Mouse (Mus musculus) liver, embryonic 14.5 days (tissue): ENCODE measurements at regions not wholly inside any gene's neighbourhood (a gene's known extent, or its start where the extent isn't known, plus 50 kb on each side); places are given as distances from the start of the nearest gene placed in this dataset.
A peak's percentile ranks its signal among the peaks of the same experiment; 100 is the strongest.

Experiments used
- ATAC-seq: fragments of 200-750 bp; cut with Nextera tagmentation; 2 replicates; pipeline ENCODE4 v1.8.0; 2017; ENCODE audit warnings: moderate number of reproducible peaks, mild to moderate bottlenecking, moderate library complexity; ENCODE audit not compliant: insufficient read depth
- DNase-seq, 3 experiments: peaks; one replicate each; pipeline ENCODE4 v3.0.0-alpha.2; 2012 to 2013; ENCODE audit warnings: low read depth in 3 of 3, low spot score in 3 of 3
- H3K27ac ChIP-seq: fragments of 300-500 bp; sonication (generic); 2 replicates; pipeline ENCODE4 v1.5.1; 2014; ENCODE audit warnings: moderate library complexity, mild to moderate bottlenecking, control low read depth, inconsistent platforms
- H3K27me3 ChIP-seq: fragments of 300-500 bp; sonication (generic); 2 replicates; pipeline ENCODE4 v1.6.1; 2014; ENCODE audit warnings: mild to moderate bottlenecking, low read length, moderate library complexity; ENCODE audit not compliant: control insufficient read depth, insufficient read depth
- H3K36me3 ChIP-seq: fragments of 300-500 bp; sonication (generic); replicated peaks from 2 replicates; pipeline ENCODE4 v1.6.1; 2014; ENCODE audit warnings: low read depth; ENCODE audit not compliant: control insufficient read depth, insufficient read depth
- H3K4me1 ChIP-seq, 2 experiments: fragments of 200-500 bp in 1 of 2; fragments of 300-500 bp in 1 of 2; sonication (generic) in 1 of 2; replicated peaks; 2 replicates each; pipeline ENCODE4 v1.6.1; 2012 to 2014; ENCODE audit warnings: antibody characterized with exemption in 1 of 2, inconsistent platforms in 1 of 2, low read length in 1 of 2; ENCODE audit not compliant: control insufficient read depth in 2 of 2, insufficient read depth in 2 of 2
- H3K4me2 ChIP-seq: fragments of 300-500 bp; sonication (generic); 2 replicates; pipeline ENCODE4 v1.6.1; 2014; ENCODE audit warnings: low read depth, mild to moderate bottlenecking, control low read depth, moderate library complexity
- H3K4me3 ChIP-seq, 2 experiments: fragments of 200-500 bp in 1 of 2; fragments of 300-500 bp in 1 of 2; sonication (generic) in 1 of 2; 2 replicates each; pipeline ENCODE4 v1.5.1; 2012 to 2014; ENCODE audit warnings: low read depth in 2 of 2, low read length in 2 of 2, mild to moderate bottlenecking in 2 of 2, control low read depth in 1 of 2, inconsistent platforms in 1 of 2, moderate library complexity in 1 of 2; ENCODE audit not compliant: insufficient read depth in 1 of 2
- H3K9ac ChIP-seq: fragments of 300-500 bp; sonication (generic); replicated peaks from 2 replicates; pipeline ENCODE4 v1.6.1; 2014; ENCODE audit warnings: mild to moderate bottlenecking, control low read depth, moderate library complexity
- H3K9me3 ChIP-seq: fragments of 300-500 bp; sonication (generic); 2 replicates; pipeline ENCODE4 v1.6.1; 2016; ENCODE audit warnings: low read length, mixed read lengths; ENCODE audit not compliant: control insufficient read depth
- CTCF ChIP-seq: IDR thresholded peaks from 2 replicates; pipeline ENCODE4 v1.5.1; 2016; ENCODE audit warnings: antibody characterized with exemption, low read depth, control low read depth
- EP300 ChIP-seq: IDR thresholded peaks from 2 replicates; pipeline ENCODE4 v1.6.1; 2016; ENCODE audit warnings: antibody characterized with exemption, low read depth
- WGBS: fragments of 180-500 bp; shearing (Covaris S2); extraction: QIAGEN DNeasy Blood & Tissue Kit; methylation state at CpG from one replicate; pipeline ENCODE4 v1.1.7; 2014; ENCODE audit not compliant: insufficient replicate concordance; 5-methylcytosine and 5-hydroxymethylcytosine counted together

- Histone ChIP-seq H3K36me3 (no peaks in the 10 kb centered on the region), H3K4me1 (no peaks in the 10 kb centered on the region), H3K27me3 (no peaks in the 10 kb centered on the region), H3K9me3 (no peaks in the 10 kb centered on the region), H3K9ac (no peak overlapping the region), H3K4me3 (no peak overlapping the region), H3K4me2 (no peak overlapping the region), H3K27ac (no peak overlapping the region)
- ATAC-seq (no peak), DNase-seq (peak in 1 of 3 experiments; percentile 1)
- WGBS: 36% methylated on average over 4 of the region's 4 CpGs
- no peak for TF ChIP-seq CTCF
- no peak for TF ChIP-seq EP300
These were observed 83.8 kb downstream of the Fam174a start for GRCm38 (mm10) chr1:95397188-95397587.

DNA sequence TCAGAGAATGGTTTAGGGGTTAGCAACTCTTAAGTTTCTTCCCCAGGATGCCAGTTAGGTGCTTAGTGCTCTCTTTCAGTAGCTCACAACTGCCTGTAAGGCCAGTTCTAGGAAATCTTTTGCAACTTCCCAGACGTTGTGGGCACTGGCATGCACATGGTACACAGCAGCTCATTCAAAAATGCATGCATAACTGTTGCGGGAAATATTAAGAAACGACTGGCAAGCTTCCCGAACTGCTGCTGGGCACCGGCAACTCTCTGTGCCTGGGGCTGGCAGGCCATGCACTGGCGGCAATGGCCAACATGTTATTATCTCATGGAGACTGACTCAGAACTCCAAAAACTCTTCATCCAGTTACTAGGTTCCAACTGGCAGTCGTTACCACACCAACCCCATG lies 86.3 kb downstream of the Fam174a start:
- H3K4me2 ChIP-seq: no peak overlapping the region
- no peak overlapping the region for H3K27ac ChIP-seq
- no peak overlapping the region for H3K4me3 ChIP-seq
- H3K9me3 ChIP-seq: no peaks in the 10 kb centered on the region
- ATAC-seq: no peak
- H3K9ac ChIP-seq: no peak overlapping the region
- no peaks in the 10 kb centered on the region for H3K36me3 ChIP-seq
- 75% methylated on average over 7 of the region's 7 CpGs for WGBS
- DNase-seq: no peak
- no peaks in the 10 kb centered on the region for H3K27me3 ChIP-seq
- H3K4me1 ChIP-seq: no peaks in the 10 kb centered on the region
- TF ChIP-seq CTCF (no peak), EP300 (no peak)

DNA sequence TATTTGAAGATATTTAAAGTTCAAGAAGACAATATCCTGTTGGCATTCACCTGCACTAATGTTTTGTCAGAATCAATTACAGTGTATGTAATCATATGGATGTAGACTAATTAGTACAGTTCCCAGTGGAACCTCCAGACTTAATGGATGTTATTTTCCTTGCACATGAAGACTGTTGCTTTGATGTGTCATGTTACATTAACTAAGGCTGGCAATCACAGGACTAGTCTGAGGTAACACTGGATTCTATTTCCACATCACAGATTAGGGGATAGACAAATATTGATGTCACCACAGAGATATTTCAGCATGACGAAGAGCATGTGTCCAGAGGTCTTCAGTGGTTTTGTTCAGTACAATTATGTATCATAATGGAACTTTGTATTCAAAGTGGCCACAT lies 108.8 kb downstream of the Fam174a start:
- Histone ChIP-seq H3K4me2 (no peak overlapping the region), H3K9ac (no peak overlapping the region), H3K27ac (no peak overlapping the region), H3K4me3 (no peak overlapping the region), H3K4me1 (no peaks in the 10 kb centered on the region), H3K27me3 (no peaks in the 10 kb centered on the region), H3K36me3 (no peaks in the 10 kb centered on the region), H3K9me3 (no peaks in the 10 kb centered on the region)
- ATAC-seq (no peak), DNase-seq (no peak)
- TF ChIP-seq EP300: no peak
- TF ChIP-seq CTCF: no peak
- 49% methylated on average over 1 of the region's 1 CpGs for WGBS

GRCm38 (mm10) chr1:95425420-95425819 lies 112.0 kb downstream of the Fam174a start:
- no peak overlapping the region for H3K4me3 ChIP-seq
- no peak overlapping the region for H3K27ac ChIP-seq
- no peak overlapping the region for H3K9ac ChIP-seq
- H3K9me3 ChIP-seq: no peaks in the 10 kb centered on the region
- ATAC-seq (no peak), DNase-seq (no peak)
- no peaks in the 10 kb centered on the region for H3K4me1 ChIP-seq
- H3K27me3 ChIP-seq: no peaks in the 10 kb centered on the region
- no peak overlapping the region for H3K4me2 ChIP-seq
- no peaks in the 10 kb centered on the region for H3K36me3 ChIP-seq
- TF ChIP-seq EP300: no peak
- TF ChIP-seq CTCF: no peak

- Histone ChIP-seq H3K9ac (no peak overlapping the region), H3K27ac (no peak overlapping the region), H3K4me1 (no peaks in the 10 kb centered on the region), H3K4me2 (no peak overlapping the region), H3K36me3 (no peaks in the 10 kb centered on the region), H3K27me3 (no peaks in the 10 kb centered on the region), H3K9me3 (no peaks in the 10 kb centered on the region), H3K4me3 (no peak overlapping the region)
- no peak for TF ChIP-seq EP300
- no peak for TF ChIP-seq CTCF
- DNase-seq (no peak), ATAC-seq (no peak)
These were observed 123.7 kb downstream of the Fam174a start for GRCm38 (mm10) chr1:95437155-95437554.

GRCm38 (mm10) chr1:95445541-95445940 lies 132.1 kb downstream of the Fam174a start:
- Histone ChIP-seq H3K9ac (no peak overlapping the region), H3K4me3 (no peak overlapping the region), H3K27me3 (no peaks in the 10 kb centered on the region), H3K9me3 (no peaks in the 10 kb centered on the region), H3K4me1 (no peaks in the 10 kb centered on the region), H3K36me3 (no peaks in the 10 kb centered on the region), H3K27ac (no peak overlapping the region), H3K4me2 (no peak overlapping the region)
- ATAC-seq (no peak), DNase-seq (no peak)
- no peak for TF ChIP-seq CTCF
- TF ChIP-seq EP300: no peak
- 58% methylated on average over 3 of the region's 3 CpGs for WGBS
